Mouse (Mus musculus): ENCODE measurements at regions not wholly inside any gene's neighbourhood (a gene's known extent, or its start where the extent isn't known, plus 50 kb on each side); places are given as distances from the start of the nearest gene placed in this dataset.

- TF ChIP-seq EP300 (optimal IDR thresholded peaks at IDR 0.05) (no peak), CTCF (IDR thresholded peaks at IDR 0.05; ENCODE audit: low read depth) (no peak)
Measured at GRCm38 (mm10) chr8:88922840-88923239, 121.1 kb downstream of the Sall1 start.

All from stomach, postnatal 0 days (tissue).